Mouse (Mus musculus): ENCODE data around the gene Ap4e1. TPM values are rescaled to one million over a fixed set of nuclear protein-coding genes. Genes with fewer than 3 reads are reported as not detected.
"Not testable (repeated sequence)": the region's sequence is repeated elsewhere in the genome, so short reads cannot be mapped to it uniquely, and the experiment has no call there.

The Ap4e1 gene
- polyA plus RNA-seq, 1 experiment from 2014 or later = 12.7 TPM

- not testable (repeated sequence) for H3K27ac ChIP-seq (ENCODE audit: low read length)
Observed at GRCm38 (mm10) chr2:127090151-127090550, 81.6 kb downstream of the Ap4e1 start.

GRCm38 (mm10) chr2:127092000-127092399 is 83.5 kb downstream of the Ap4e1 start:
- Histone ChIP-seq H3K4me3 (replicated peaks; ENCODE audit: low read length) (no peak overlapping the region), H3K4me2 (ENCODE audit: low read depth, low read length) (no peak overlapping the region), H3K36me3 (ENCODE audit: control insufficient read depth, insufficient read depth, low read length) (no peaks in the 10 kb centered on the region), H3K27me3 (ENCODE audit: control insufficient read depth, insufficient read depth, low read length) (no peaks in the 10 kb centered on the region), H3K9me3 (replicated peaks; ENCODE audit: control insufficient read depth, low read length) (no peaks in the 10 kb centered on the region), H3K27ac (ENCODE audit: low read length) (no peak overlapping the region), H3K9ac (ENCODE audit: low read length) (no peak overlapping the region), H3K4me1 (ENCODE audit: control insufficient read depth, insufficient read depth, low read length) (no peaks in the 10 kb centered on the region)
- WGBS = 65% methylated on average over 8 of the region's 8 CpGs
- ATAC-seq (ENCODE audit: insufficient read depth, low FRiP score) = no peak

More at GRCm38 (mm10) chr2:127090151-127090550, 81.6 kb downstream of the Ap4e1 start:
- H3K4me3 ChIP-seq (replicated peaks; ENCODE audit: low read length); H3K9ac ChIP-seq (ENCODE audit: low read length); H3K4me1 ChIP-seq (ENCODE audit: control insufficient read depth, insufficient read depth, low read length); H3K4me2 ChIP-seq (ENCODE audit: low read depth, low read length); H3K9me3 ChIP-seq (replicated peaks; ENCODE audit: control insufficient read depth, low read length); ATAC-seq (ENCODE audit: insufficient read depth, low FRiP score); H3K36me3 ChIP-seq (ENCODE audit: control insufficient read depth, insufficient read depth, low read length); H3K27me3 ChIP-seq (ENCODE audit: control insufficient read depth, insufficient read depth, low read length): not testable (repeated sequence)

DNA sequence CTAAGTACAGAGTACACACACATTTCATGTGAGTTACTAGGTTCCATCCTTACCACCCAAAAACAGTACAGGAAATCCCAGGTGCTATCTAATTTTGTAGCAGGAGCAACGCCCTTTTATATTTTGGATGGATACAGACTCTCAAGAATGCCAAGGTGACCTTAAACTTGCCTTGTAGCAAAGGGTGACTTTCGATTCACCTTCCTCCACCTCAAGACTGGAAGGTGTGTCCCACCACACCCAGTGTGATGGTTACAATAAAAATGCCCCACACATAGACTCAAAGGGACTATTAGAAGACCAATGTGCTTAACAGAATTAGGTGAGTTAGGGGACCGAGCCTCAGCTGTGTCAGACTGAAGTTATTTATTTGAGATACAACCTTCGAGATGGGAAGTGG is 100.5 kb downstream of the Ap4e1 start:
- H3K36me3 ChIP-seq (ENCODE audit: control insufficient read depth, insufficient read depth, low read length) = peaks cover 37% of the 10 kb centered on the region
- WGBS = 90% methylated on average over 4 of the region's 4 CpGs
- H3K4me3 ChIP-seq (replicated peaks; ENCODE audit: low read length) = no peak overlapping the region

More for the DNA sequence above, 100.5 kb downstream of the Ap4e1 start:
- no peak overlapping the region for H3K4me2 ChIP-seq (ENCODE audit: low read depth, low read length)
- H3K27me3 ChIP-seq (ENCODE audit: control insufficient read depth, insufficient read depth, low read length) = no peaks in the 10 kb centered on the region
- no peaks in the 10 kb centered on the region for H3K9me3 ChIP-seq (replicated peaks; ENCODE audit: control insufficient read depth, low read length)
- H3K4me1 ChIP-seq (ENCODE audit: control insufficient read depth, insufficient read depth, low read length) = no peaks in the 10 kb centered on the region
- H3K9ac ChIP-seq (ENCODE audit: low read length) = no peak overlapping the region
- no peak for ATAC-seq (ENCODE audit: insufficient read depth, low FRiP score)
- no peak overlapping the region for H3K27ac ChIP-seq (ENCODE audit: low read length)

Small RNA genes lying within 50 kb of the gene (microRNA-seq; reads per million reads assigned to microRNA genes)
- gene Gm24081 = not detected

Other genes starting within 250 kb of the Ap4e1 start
- gene Usp50, start 225.2 kb upstream of the Ap4e1 start, polyA plus RNA-seq (2015; fragmentation: Nextera tagmentation; extraction: Ambion mirVana) = 2.5 and 2.6 TPM in 2 replicates
- gene Trpm7, start 132.5 kb upstream of the Ap4e1 start, polyA plus RNA-seq (2015; fragmentation: Nextera tagmentation; extraction: Ambion mirVana) = 40.4 and 40.5 TPM in 2 replicates
- gene Sppl2a, start 75.5 kb upstream of the Ap4e1 start, polyA plus RNA-seq (2015; fragmentation: Nextera tagmentation; extraction: Ambion mirVana) = 48.9 and 58.0 TPM in 2 replicates
- 52.3 and 52.4 TPM in 2 replicates for gene Blvra, start 61.9 kb downstream of the Ap4e1 start, polyA plus RNA-seq (2015; fragmentation: Nextera tagmentation; extraction: Ambion mirVana)
- gene Ncaph, start 125.2 kb downstream of the Ap4e1 start, polyA plus RNA-seq (2015; fragmentation: Nextera tagmentation; extraction: Ambion mirVana) = 66.1 and 71.3 TPM in 2 replicates
- gene Itpripl1, start 134.7 kb downstream of the Ap4e1 start, polyA plus RNA-seq (2015; fragmentation: Nextera tagmentation; extraction: Ambion mirVana) = 28.0 and 29.7 TPM in 2 replicates
- gene 1810024B03Rik, start 199.6 kb downstream of the Ap4e1 start, polyA plus RNA-seq (2015; fragmentation: Nextera tagmentation; extraction: Ambion mirVana) = 1.8 and 2.3 TPM in 2 replicates
- 48.1 and 50.8 TPM in 2 replicates for gene Snrnp200, start 199.7 kb downstream of the Ap4e1 start, polyA plus RNA-seq (2015; fragmentation: Nextera tagmentation; extraction: Ambion mirVana)
- 58.3 and 58.7 TPM in 2 replicates for gene Ciao1, start 239.1 kb downstream of the Ap4e1 start, polyA plus RNA-seq (2015; fragmentation: Nextera tagmentation; extraction: Ambion mirVana)
- 24.5 and 25.0 TPM in 2 replicates for gene Tmem127, start 239.2 kb downstream of the Ap4e1 start, polyA plus RNA-seq (2015; fragmentation: Nextera tagmentation; extraction: Ambion mirVana)

All from stomach, embryonic 16.5 days (tissue).